Mouse (Mus musculus) heart, adult 2 months (tissue): ENCODE measurements around the gene Samd7. TPM values are rescaled to one million over a fixed set of nuclear protein-coding genes. Genes with fewer than 3 reads are reported as not detected.

Experiments used
- DNase-seq, 2 experiments: peaks; one replicate each; pipeline ENCODE4 v3.0.0; 2021
- H3K27ac ChIP-seq: fragments of 200-600 bp; 2 replicates; pipeline ENCODE4 v1.8.1; 2022
- H3K27me3 ChIP-seq: fragments of 200-500 bp; 2 replicates; pipeline ENCODE4 v1.6.1; 2012; ENCODE audit warnings: mild to moderate bottlenecking, low read length, inconsistent platforms, mixed read lengths; ENCODE audit not compliant: control insufficient read depth, insufficient read depth
- H3K36me3 ChIP-seq: fragments of 200-500 bp; 2 replicates; pipeline ENCODE4 v1.6.1; 2012; ENCODE audit warnings: low read length, inconsistent platforms; ENCODE audit not compliant: control insufficient read depth, insufficient read depth
- H3K4me1 ChIP-seq: fragments of 200-500 bp; 2 replicates; pipeline ENCODE4 v1.6.1; 2011; ENCODE audit warnings: low read length; ENCODE audit not compliant: control insufficient read depth, insufficient read depth
- H3K4me3 ChIP-seq: fragments of 200-600 bp; 2 replicates; pipeline ENCODE4 v1.8.1; 2022
- H3K79me2 ChIP-seq: fragments of 200-500 bp; replicated peaks from 2 replicates; pipeline ENCODE4 v1.6.1; 2012; ENCODE audit warnings: mild to moderate bottlenecking, inconsistent platforms, low read length, moderate library complexity, mixed read lengths; ENCODE audit not compliant: control insufficient read depth, insufficient read depth
- H3K9ac ChIP-seq: fragments of 200-500 bp; 2 replicates; pipeline ENCODE4 v1.6.1; 2012; ENCODE audit warnings: low read depth, mild to moderate bottlenecking, control low read depth, inconsistent platforms, low read length, mixed read lengths
- CTCF ChIP-seq: fragments of 200-600 bp; IDR thresholded peaks from 2 replicates; pipeline ENCODE4 v1.8.1; 2022; ENCODE audit warnings: antibody characterized with exemption, mild to moderate bottlenecking, moderate library complexity
- EP300 ChIP-seq: fragments of 200-500 bp; IDR thresholded peaks from 2 replicates; pipeline ENCODE4 v1.6.1; 2011; ENCODE audit warnings: low read depth, low read length, control low read depth; ENCODE audit not compliant: insufficient read depth
- POLR2A ChIP-seq: fragments of 200-500 bp; IDR thresholded peaks from 2 replicates; pipeline ENCODE4 v1.6.1; 2011; ENCODE audit warnings: mild to moderate bottlenecking, low read depth, low read length, control low read depth; ENCODE audit not compliant: insufficient read depth
- WGBS: fragments of 180-500 bp; shearing (Covaris S2); methylation state at CpG from one replicate; pipeline ENCODE4 v1.1.7; 2018; 5-methylcytosine and 5-hydroxymethylcytosine counted together
- intact Hi-C: fragments of 180-260 bp; cut with DNase I; formaldehyde crosslinking; loops from one replicate; pipeline ENCODE4 v1.15.1; 2025
- polyA plus RNA-seq: library from polyadenylated mRNA; depleted of rRNA; stranded (reverse); fragments of >200 nt; gene quantifications from 2 replicates; pipeline ENCODE4 v1.2.3, GENCODE M21; 2012
- total RNA-seq, 2 experiments: library from RNA; stranded (reverse); gene quantifications; 2 replicates each; pipeline ENCODE4 v1.2.3; 2021

Gene Samd7
- total and polyA plus RNA-seq, 3 experiments, result not detected

GRCm38 (mm10) chr3:30766177-30766576 lies 20.1 kb downstream of the Samd7 start:
- TF ChIP-seq EP300, result no peak
- TF ChIP-seq POLR2A, result no peak
- TF ChIP-seq CTCF, result no peak
- Histone ChIP-seq H3K4me3 (no peak overlapping the region), H3K27ac (no peak overlapping the region), H3K79me2 (no peaks in the 10 kb centered on the region), H3K4me1 (no peaks in the 10 kb centered on the region), H3K9ac (no peak overlapping the region), H3K36me3 (no peaks in the 10 kb centered on the region), H3K27me3 (no peaks in the 10 kb centered on the region)
- DNase-seq, result peak in 1 of 2 experiments; percentile 26
- intact Hi-C loops, result no loop called here
- WGBS, result 40% methylated on average over 7 of the region's 7 CpGs

GRCm38 (mm10) chr3:30767271-30767670 lies 21.2 kb downstream of the Samd7 start:
- no peaks in the 10 kb centered on the region for H3K79me2 ChIP-seq
- DNase-seq, result no peak
- H3K4me3 ChIP-seq, result no peak overlapping the region
- intact Hi-C loops, result no loop called here
- no peak overlapping the region for H3K27ac ChIP-seq
- no peaks in the 10 kb centered on the region for H3K36me3 ChIP-seq
- no peaks in the 10 kb centered on the region for H3K27me3 ChIP-seq
- no peak overlapping the region for H3K9ac ChIP-seq
- WGBS, result 80% methylated on average over 6 of the region's 6 CpGs
- no peaks in the 10 kb centered on the region for H3K4me1 ChIP-seq
- TF ChIP-seq EP300 (no peak), CTCF (no peak), POLR2A (no peak)

GRCm38 (mm10) chr3:30769755-30770515 lies 23.8 kb downstream of the Samd7 start:
- H3K4me1 ChIP-seq, result no peaks in the 10 kb centered on the region
- DNase-seq, result no peak
- H3K36me3 ChIP-seq, result no peaks in the 10 kb centered on the region
- H3K9ac ChIP-seq, result no peak overlapping the region
- no peak overlapping the region for H3K27ac ChIP-seq
- 64% methylated on average over 10 of the region's 10 CpGs for WGBS
- H3K4me3 ChIP-seq, result no peak overlapping the region
- intact Hi-C loops, result no loop called here
- no peaks in the 10 kb centered on the region for H3K27me3 ChIP-seq
- H3K79me2 ChIP-seq, result no peaks in the 10 kb centered on the region
- TF ChIP-seq EP300 (no peak), POLR2A (no peak), CTCF (no peak)

GRCm38 (mm10) chr3:30771560-30771959 lies 25.5 kb downstream of the Samd7 start:
- 93% methylated on average over 1 of the region's 1 CpGs for WGBS
- Histone ChIP-seq H3K27me3 (no peaks in the 10 kb centered on the region), H3K4me1 (no peaks in the 10 kb centered on the region), H3K79me2 (no peaks in the 10 kb centered on the region), H3K4me3 (no peak overlapping the region), H3K36me3 (no peaks in the 10 kb centered on the region), H3K27ac (no peak overlapping the region), H3K9ac (no peak overlapping the region)
- DNase-seq, result no peak
- intact Hi-C loops, result no loop called here
- no peak for TF ChIP-seq EP300
- TF ChIP-seq CTCF, result no peak
- TF ChIP-seq POLR2A, result no peak

GRCm38 (mm10) chr3:30772631-30773030 lies 26.5 kb downstream of the Samd7 start:
- 54% methylated on average over 4 of the region's 4 CpGs for WGBS
- TF ChIP-seq CTCF (no peak), POLR2A (no peak), EP300 (no peak)

GRCm38 (mm10) chr3:30774677-30775076 lies 28.6 kb downstream of the Samd7 start:
- Histone ChIP-seq H3K36me3 (no peaks in the 10 kb centered on the region), H3K27ac (no peak overlapping the region), H3K79me2 (no peaks in the 10 kb centered on the region), H3K4me3 (no peak overlapping the region), H3K27me3 (no peaks in the 10 kb centered on the region), H3K9ac (no peak overlapping the region), H3K4me1 (no peaks in the 10 kb centered on the region)
- TF ChIP-seq POLR2A (no peak), EP300 (no peak), CTCF (no peak)
- 93% methylated on average over 5 of the region's 5 CpGs for WGBS
- intact Hi-C loops, result no loop called here
- no peak for DNase-seq

More at GRCm38 (mm10) chr3:30772631-30773030, 26.5 kb downstream of the Samd7 start:
- no peaks in the 10 kb centered on the region for H3K4me1 ChIP-seq
- H3K9ac ChIP-seq, result no peak overlapping the region
- no peaks in the 10 kb centered on the region for H3K36me3 ChIP-seq
- H3K79me2 ChIP-seq, result no peaks in the 10 kb centered on the region
- no peak for DNase-seq
- H3K4me3 ChIP-seq, result no peak overlapping the region
- no peak overlapping the region for H3K27ac ChIP-seq
- H3K27me3 ChIP-seq, result no peaks in the 10 kb centered on the region
- intact Hi-C loops, result no loop called here
